Mouse (Mus musculus): Measurements from ENCODE around the gene Pzp. TPM values are rescaled to one million over a fixed set of nuclear protein-coding genes. Genes with fewer than 3 reads are reported as not detected.
A peak's percentile ranks its signal among the peaks of the same experiment; 100 is the strongest.

Pzp gene
- total RNA-seq, 2 experiments from 2014 or later: not detected

- DNase-seq (ENCODE audit: extremely low spot score in 1 of 2, low spot score in 1 of 2): peak; percentile 99 to 100
Observed at GRCm38 (mm10) chr6:128479463-128480454, 46.8 kb downstream of the Pzp start.

- DNase-seq (ENCODE audit: extremely low spot score in 1 of 2, low spot score in 1 of 2): no peak
Observed at GRCm38 (mm10) chr6:128477495-128477894, 49.0 kb downstream of the Pzp start.

- DNase-seq (ENCODE audit: extremely low spot score in 1 of 2, low spot score in 1 of 2): no peak
Observed at GRCm38 (mm10) chr6:128474112-128474511, 52.4 kb downstream of the Pzp start.

- DNase-seq (ENCODE audit: extremely low spot score in 1 of 2, low spot score in 1 of 2): no peak
Observed at GRCm38 (mm10) chr6:128469451-128469850, 57.1 kb downstream of the Pzp start.

GRCm38 (mm10) chr6:128467298-128467697 is 59.2 kb downstream of the Pzp start:
- no peak for DNase-seq (ENCODE audit: extremely low spot score in 1 of 2, low spot score in 1 of 2)

- no peak for DNase-seq (ENCODE audit: extremely low spot score in 1 of 2, low spot score in 1 of 2)
Observed at GRCm38 (mm10) chr6:128466563-128466962, 60.0 kb downstream of the Pzp start.

- no peak for DNase-seq (ENCODE audit: extremely low spot score in 1 of 2, low spot score in 1 of 2)
Observed at GRCm38 (mm10) chr6:128466043-128466442, 60.5 kb downstream of the Pzp start.

- no peak for DNase-seq (ENCODE audit: extremely low spot score in 1 of 2, low spot score in 1 of 2)
Observed at GRCm38 (mm10) chr6:128464996-128465395, 61.5 kb downstream of the Pzp start.

GRCm38 (mm10) chr6:128461606-128462005 is 64.9 kb downstream of the Pzp start:
- no peak for DNase-seq (ENCODE audit: extremely low spot score in 1 of 2, low spot score in 1 of 2)

- no peak for DNase-seq (ENCODE audit: extremely low spot score in 1 of 2, low spot score in 1 of 2)
Observed at GRCm38 (mm10) chr6:128460729-128461503, 65.6 kb downstream of the Pzp start.

GRCm38 (mm10) chr6:128460321-128460720 is 66.2 kb downstream of the Pzp start:
- DNase-seq (ENCODE audit: extremely low spot score in 1 of 2, low spot score in 1 of 2): no peak

- no peak for DNase-seq (ENCODE audit: extremely low spot score in 1 of 2, low spot score in 1 of 2)
Observed at GRCm38 (mm10) chr6:128457186-128457585, 69.3 kb downstream of the Pzp start.

GRCm38 (mm10) chr6:128455835-128456605 is 70.5 kb downstream of the Pzp start:
- peak in 1 of 2 experiments; percentile 31 for DNase-seq (ENCODE audit: extremely low spot score in 1 of 2, low spot score in 1 of 2)

GRCm38 (mm10) chr6:128447063-128447462 is 79.5 kb downstream of the Pzp start:
- DNase-seq (ENCODE audit: extremely low spot score in 1 of 2, low spot score in 1 of 2): no peak

GRCm38 (mm10) chr6:128445761-128446535 is 80.6 kb downstream of the Pzp start:
- DNase-seq (ENCODE audit: extremely low spot score in 1 of 2, low spot score in 1 of 2): peak in 1 of 2 experiments; percentile 40

- no peak for DNase-seq (ENCODE audit: extremely low spot score in 1 of 2, low spot score in 1 of 2)
Observed at GRCm38 (mm10) chr6:128440238-128440637, 86.3 kb downstream of the Pzp start.

- no peak for DNase-seq (ENCODE audit: extremely low spot score in 1 of 2, low spot score in 1 of 2)
Observed at GRCm38 (mm10) chr6:128438871-128439341, 87.6 kb downstream of the Pzp start.

- DNase-seq (ENCODE audit: extremely low spot score in 1 of 2, low spot score in 1 of 2): peak; percentile 83 to 90
Observed at GRCm38 (mm10) chr6:128438317-128438870, 88.1 kb downstream of the Pzp start, which contains the start of gene Fkbp4. Gene Fkbp4 (minus strand): TSS chr6:128438677.

- DNase-seq (ENCODE audit: extremely low spot score in 1 of 2, low spot score in 1 of 2): peak; percentile 44 to 46
Observed at GRCm38 (mm10) chr6:128437731-128438316, 88.7 kb downstream of the Pzp start.

Measured in layer of hippocampus, postnatal 25 days (tissue).